ENCODE assay signal across 7 mouse cellular contexts in the genomic region with DNA sequence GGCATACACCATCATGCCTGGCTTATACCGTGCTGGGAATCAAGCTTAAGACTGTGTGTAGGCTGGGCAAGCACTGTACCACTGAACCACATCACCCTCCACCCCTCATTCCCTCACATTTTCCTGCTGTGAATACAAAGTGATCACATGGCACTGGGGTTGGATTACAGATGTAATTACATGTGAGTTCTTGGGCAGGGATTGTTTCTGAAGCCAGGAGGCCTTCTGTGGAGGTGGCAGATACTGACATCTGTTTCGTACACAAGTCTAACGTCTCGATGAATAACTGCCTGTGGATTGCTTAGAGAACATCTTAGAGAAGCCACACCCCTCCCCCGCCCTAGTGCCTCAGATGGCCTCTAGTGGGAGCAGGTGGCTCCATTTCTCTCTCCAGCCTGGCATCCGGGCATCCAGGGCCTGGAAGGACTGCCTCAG.
DNase-seq lines count a peak whose midpoint lies in the region; TF ChIP-seq lines count a peak whose summit lies in the region.

No protein-coding gene starts in this region.

- peak; percentile 57 for TF ChIP-seq CTCF in left cerebral cortex, adult 2 months (IDR thresholded peaks at IDR 0.05)

- H3K36me3 ChIP-seq in ES-E14 (ENCODE audit: control insufficient read depth, insufficient read depth, low read length, poor library complexity, severe bottlenecking), result peaks cover 1% of the 10 kb centered on the region; the same call in 1 of the 2 replicates

- in situ Hi-C loops in ES-E14 (cut with MboI; ENCODE audit: low sequenced_read_pairs in 2 of 2, unreplicated experiment in 2 of 2), result loop anchor here in 1 of 2 experiments (5.0 kb wide), 1 partner anchor 256 kb away; no protein-coding TSS in a partner anchor

- no peak overlapping the region for H3K4me3 ChIP-seq in ES-E14 (ENCODE audit: insufficient read depth in 1 of 2, low read depth in 1 of 2, low read length in 2 of 2, poor library complexity in 1 of 2, severe bottlenecking in 1 of 2)
- no peak overlapping the region for H3K4me3 ChIP-seq in left cerebral cortex, adult 2 months

- no peak overlapping the region for H3K27ac ChIP-seq in ES-E14 (ENCODE audit: insufficient read depth, low read depth, low read length, poor library complexity, severe bottlenecking)
- H3K27ac ChIP-seq in left cerebral cortex, adult 2 months, result no peak overlapping the region

- no peaks in the 10 kb centered on the region for H3K9me3 ChIP-seq in ES-E14 (ENCODE audit: control insufficient read depth, insufficient read depth, low read depth, low read length)

- DNase-seq in left cerebral cortex, adult 18-20 months (ENCODE audit: low spot score in 2 of 2), result peak; percentile 45 to 63
- DNase-seq in left cerebral cortex, adult 11 months (ENCODE audit: low spot score), result no peak
- no peak for DNase-seq in ES-E14 (ENCODE audit: low read depth, low spot score)
- peak; percentile 75 to 83 for DNase-seq in cerebellum, adult 18-20 months
- peak; percentile 50 for DNase-seq in gastrocnemius, postnatal 14 days
- peak; percentile 41 to 51 for DNase-seq in left cerebral cortex, adult 2 months (ENCODE audit: extremely low spot score in 1 of 2, low spot score in 2 of 2)
- DNase-seq in right cerebral cortex, postnatal 4 days, result peak; percentile 66

- no peak overlapping the region for H3K9ac ChIP-seq in ES-E14 (ENCODE audit: insufficient read depth, low read depth, low read length, poor library complexity, severe bottlenecking)

- H3K4me1 ChIP-seq in ES-E14 (ENCODE audit: control insufficient read depth in 2 of 2, insufficient read depth in 2 of 2, low read length in 2 of 2, poor library complexity in 1 of 2), result peaks cover 0 to 7% of the 10 kb centered on the region in 2 experiments; a peak in 1 of 4 replicates

- intact Hi-C loops in gastrocnemius, postnatal 14 days (cut with DNase I; ENCODE audit: low total_unique reads), result no loop called here
- intact Hi-C loops in left cerebral cortex, adult 2 months (cut with DNase I), result no loop called here

TF ChIP-seq in ES-E14, 5 proteins besides CTCF, POLR2A, EP300 and RAD21:
- TF ChIP-seq ZC3H11A (IDR thresholded peaks at IDR 0.05; ENCODE audit: borderline replicate concordance, low read depth, low read length) (0 out of 2 replicates have a peak, but pooled peaks have one; percentile 10), ZNF384 (IDR thresholded peaks at IDR 0.05; ENCODE audit: low read depth, low read length) (no peak)

Comparison
In these comparisons a context has a peak if more than half of its experiments do, and no peak if none do; other contexts are left out.
1. DNase-seq: peak in left cerebral cortex, adult 18-20 months (2 of 2), cerebellum, adult 18-20 months (2 of 2), gastrocnemius, postnatal 14 days (single experiment), left cerebral cortex, adult 2 months (2 of 2) and right cerebral cortex, postnatal 4 days (single experiment); none in left cerebral cortex, adult 11 months (single experiment) and ES-E14 (single experiment).